Mouse (Mus musculus) mature B cell (primary cell): ENCODE data around the gene Gm17124.
"Not testable (repeated sequence)": the region's sequence is repeated elsewhere in the genome, so short reads cannot be mapped to it uniquely, and the experiment has no call there.

Source experiments
- in situ Hi-C: fragments of 300-500 bp; cut with MboI; formaldehyde crosslinking; loops from 2 replicates; pipeline ENCODE4 v1.14.3; 2019

Gm17124 gene

DNA sequence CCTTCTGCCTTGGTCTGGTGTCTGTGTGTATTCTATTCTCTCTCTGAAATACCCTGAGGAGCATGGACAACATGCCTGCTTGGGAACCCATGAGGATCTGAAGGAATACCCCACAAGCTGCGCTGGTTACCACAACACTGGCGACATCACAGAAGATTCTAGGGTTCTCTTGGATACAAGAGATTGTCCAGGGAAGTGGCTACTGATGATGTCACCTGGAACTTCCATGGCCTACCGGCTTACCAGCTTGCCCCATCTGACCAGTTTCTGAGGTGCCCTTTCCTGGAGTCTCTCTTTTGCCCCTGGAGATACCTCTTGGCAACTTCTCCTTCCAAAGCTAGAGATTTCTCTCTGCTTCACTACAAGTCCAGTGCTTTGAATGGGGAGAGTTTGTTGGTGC lies at the start of gene Gm17124:
Gm17124 (minus strand) TSS at position 101 of the 400 bp plus-strand sequence.
- in situ Hi-C loops = not testable (repeated sequence)

- in situ Hi-C loops = not testable (repeated sequence)
Measured at GRCm38 (mm10) chr14:42641817-42642216, 42.1 kb upstream of the Gm17124 start, which contains the start of gene Gm3633. TSS of gene Gm3633 (minus strand) at chr14:42641917.
